Mouse (Mus musculus): ENCODE measurements around the gene Cnot2. TPM values are rescaled to one million over a fixed set of nuclear protein-coding genes. Genes with fewer than 3 reads are reported as not detected.

The Cnot2 gene
- total RNA-seq, 2 experiments from 2014 or later = 68.3 to 76.9 TPM

DNA sequence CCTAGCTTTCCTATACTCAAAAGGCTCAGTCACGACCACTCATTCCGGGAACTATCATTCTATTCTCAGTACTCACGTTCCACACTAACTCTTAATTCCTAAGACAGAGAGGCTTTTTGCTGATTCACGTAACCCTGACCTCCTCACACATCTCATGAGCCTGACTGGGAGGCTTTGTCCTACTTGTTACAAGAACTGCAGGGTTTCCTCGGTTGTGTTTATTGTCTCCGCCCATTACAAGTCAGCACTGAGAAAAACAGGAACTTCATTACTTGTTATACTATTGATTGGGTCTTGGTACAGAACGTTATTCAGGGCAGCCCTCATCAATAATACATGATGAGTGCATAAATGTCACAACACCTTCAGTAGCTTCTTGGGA lies 68.1 kb downstream of the Cnot2 start:
- H3K4me3 ChIP-seq = no peak overlapping the region
- DNase-seq (ENCODE audit: extremely low spot score in 1 of 2, low spot score in 2 of 2) = no peak
- intact Hi-C loops (cut with DNase I) = no loop called here
- no peak overlapping the region for H3K27ac ChIP-seq
- no peak for TF ChIP-seq CTCF (IDR thresholded peaks at IDR 0.05)

DNA sequence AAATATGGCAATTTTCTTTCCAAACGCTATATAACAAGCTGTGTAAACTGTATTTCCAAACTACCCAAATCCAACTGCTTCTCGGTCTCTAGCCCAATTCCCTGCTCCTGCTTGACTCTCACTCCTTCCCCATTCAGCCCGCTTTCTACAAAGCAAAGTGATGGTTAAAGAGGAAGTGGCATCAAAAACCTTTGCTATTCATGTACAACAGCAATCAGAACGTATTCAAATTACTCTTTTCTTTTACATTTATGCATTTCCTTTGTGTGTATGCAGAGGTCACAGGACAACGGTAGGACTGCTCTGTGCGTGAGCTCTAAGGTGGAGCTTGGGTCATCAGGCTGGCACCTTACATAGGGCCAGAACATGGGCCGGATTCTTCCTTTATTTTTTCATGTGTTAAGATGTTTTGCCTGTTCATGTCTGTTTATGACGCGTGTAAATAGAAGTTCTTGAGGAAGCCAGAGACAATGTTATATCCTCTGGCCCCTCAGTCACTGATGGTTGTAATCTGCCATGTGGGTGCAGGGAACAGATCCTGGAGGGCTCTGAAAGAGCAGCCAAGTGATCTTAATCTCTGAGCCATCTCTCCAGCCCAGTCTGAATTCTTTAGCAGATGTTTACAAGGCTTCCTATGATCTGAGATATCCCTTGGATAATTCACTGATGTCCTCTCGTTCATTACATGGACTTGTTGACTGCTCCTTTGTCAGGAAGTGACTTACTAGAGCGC lies 68.6 kb downstream of the Cnot2 start:
- Histone ChIP-seq H3K4me3 (no peak overlapping the region), H3K27ac (no peak overlapping the region)
- no peak for DNase-seq (ENCODE audit: extremely low spot score in 1 of 2, low spot score in 2 of 2)
- intact Hi-C loops (cut with DNase I) = no loop called here
- no peak for TF ChIP-seq CTCF (IDR thresholded peaks at IDR 0.05)

DNA sequence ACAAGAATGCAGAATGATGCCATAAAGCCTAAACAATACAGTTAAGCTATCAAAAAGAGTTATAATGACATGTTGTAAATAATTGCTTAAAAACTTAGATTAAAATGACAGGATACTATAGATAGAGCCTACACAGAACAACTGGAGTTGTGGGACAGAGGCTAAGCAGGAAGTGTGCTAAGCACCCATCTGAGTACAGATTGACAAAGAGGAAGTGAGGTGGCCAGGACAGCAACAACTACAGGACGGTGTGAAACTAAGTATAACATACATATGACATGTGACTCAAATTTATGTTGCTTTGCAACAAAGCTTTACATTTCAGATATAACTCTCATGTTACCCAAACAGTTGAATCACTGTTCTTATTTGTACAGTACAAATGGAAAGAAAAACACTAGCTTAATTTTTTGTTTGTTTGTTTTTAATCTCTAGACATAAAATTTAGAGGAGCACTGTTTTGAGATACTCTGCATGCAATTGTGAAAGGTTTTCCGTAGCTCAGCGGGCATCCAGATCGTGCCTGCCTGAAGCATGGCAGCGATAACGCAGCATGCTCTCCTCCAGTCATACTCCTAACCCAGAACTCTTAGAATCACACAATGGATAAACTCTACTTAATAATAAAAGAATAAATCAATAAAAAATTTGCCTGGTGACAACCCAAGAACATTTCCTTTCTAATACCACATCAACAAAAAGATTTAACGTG lies 75.9 kb downstream of the Cnot2 start:
- Histone ChIP-seq H3K4me3 (no peak overlapping the region), H3K27ac (no peak overlapping the region)
- intact Hi-C loops (cut with DNase I) = no loop called here
- TF ChIP-seq CTCF (IDR thresholded peaks at IDR 0.05) = no peak
- no peak for DNase-seq (ENCODE audit: extremely low spot score in 1 of 2, low spot score in 2 of 2)

DNA sequence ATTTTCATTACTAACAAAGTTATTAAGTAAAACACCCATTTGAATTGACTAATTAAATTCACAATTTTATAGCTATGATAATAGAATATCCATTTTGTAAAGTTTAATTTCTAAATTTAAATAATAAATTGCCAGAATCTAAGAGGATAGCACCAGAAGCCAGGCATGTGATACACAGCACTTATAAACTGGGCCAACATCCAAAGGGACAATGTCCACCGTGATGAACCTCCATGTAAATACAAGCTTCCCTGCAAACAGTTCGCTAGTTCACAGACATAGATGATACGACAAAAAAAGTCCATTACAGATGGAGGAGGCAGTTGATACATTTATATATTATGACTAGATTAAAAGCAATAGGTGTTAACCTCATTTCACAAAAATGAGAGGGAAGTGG lies 88.5 kb downstream of the Cnot2 start:
- intact Hi-C loops (cut with DNase I) = no loop called here
- DNase-seq (ENCODE audit: extremely low spot score in 1 of 2, low spot score in 2 of 2) = no peak
- TF ChIP-seq CTCF (IDR thresholded peaks at IDR 0.05) = no peak
- Histone ChIP-seq H3K4me3 (no peak overlapping the region), H3K27ac (no peak overlapping the region)

DNA sequence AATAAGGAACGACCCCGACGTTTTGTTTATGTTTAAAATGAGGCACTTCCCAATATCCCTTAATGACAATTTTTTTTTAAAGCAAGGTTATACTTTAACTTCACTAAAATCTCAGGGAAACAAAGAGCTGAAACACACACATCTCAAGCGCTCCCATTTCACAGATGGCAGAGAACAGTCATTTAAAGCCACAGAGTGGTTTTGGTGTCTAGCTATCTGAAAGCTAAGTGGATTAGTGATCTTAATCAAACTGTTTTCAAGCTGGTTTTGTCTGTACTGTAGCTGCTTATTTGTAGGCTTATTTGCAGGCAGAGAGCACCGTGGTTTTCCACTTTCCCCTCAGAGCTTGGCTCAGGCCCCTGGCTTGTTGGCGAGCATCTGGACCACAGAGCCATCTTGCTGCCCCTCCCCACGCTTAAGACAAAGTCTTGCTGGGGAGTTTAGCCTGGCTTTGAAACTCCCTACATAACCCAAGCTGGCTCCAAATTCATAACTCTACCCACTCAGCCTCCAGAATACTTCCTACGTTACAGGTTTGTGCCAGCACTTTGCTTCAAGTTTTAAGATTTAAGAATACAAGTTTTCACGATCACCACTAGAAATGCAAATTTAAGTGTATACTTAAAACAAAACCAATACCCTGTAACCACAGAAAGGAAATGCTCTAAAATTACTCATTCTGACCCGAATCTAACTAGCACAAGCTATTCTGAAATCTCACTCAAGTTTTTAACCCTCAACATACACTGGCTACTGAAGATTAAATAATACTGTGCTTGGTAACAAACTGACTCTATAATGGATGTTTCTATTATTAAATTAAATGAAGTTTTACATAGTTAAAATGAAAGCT lies 94.2 kb downstream of the Cnot2 start:
- no peak for TF ChIP-seq CTCF (IDR thresholded peaks at IDR 0.05)
- DNase-seq (ENCODE audit: extremely low spot score in 1 of 2, low spot score in 2 of 2) = peak in 1 of 2 experiments; percentile 36
- intact Hi-C loops (cut with DNase I) = loop anchor here (5.0 kb wide), 2 partner anchors 95 to 360 kb away; partner anchors contain the start of gene Cnot2
- H3K27ac ChIP-seq = no peak overlapping the region
- no peak overlapping the region for H3K4me3 ChIP-seq

DNA sequence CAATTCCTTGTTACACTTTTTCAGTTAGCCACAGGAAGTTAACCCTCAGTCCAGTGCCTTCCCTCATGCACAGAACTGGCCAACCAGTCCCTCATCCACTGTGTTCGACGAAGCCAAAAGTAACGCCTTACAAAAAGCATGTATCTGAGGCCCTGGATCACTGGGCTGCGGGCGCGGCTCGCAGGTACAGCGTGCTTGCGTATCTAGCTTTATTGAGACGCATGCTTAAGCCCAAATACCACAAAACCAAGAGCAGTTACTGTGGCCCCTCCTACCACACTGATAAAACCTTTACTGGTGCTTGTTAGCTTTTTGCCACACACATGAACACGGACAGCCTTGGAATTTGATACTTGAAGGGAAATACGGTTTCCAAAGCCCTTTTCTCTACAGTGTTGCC lies 99.4 kb downstream of the Cnot2 start:
- DNase-seq (ENCODE audit: extremely low spot score in 1 of 2, low spot score in 2 of 2) = no peak
- no peak overlapping the region for H3K27ac ChIP-seq
- TF ChIP-seq CTCF (IDR thresholded peaks at IDR 0.05) = no peak
- intact Hi-C loops (cut with DNase I) = no loop called here
- no peak overlapping the region for H3K4me3 ChIP-seq

DNA sequence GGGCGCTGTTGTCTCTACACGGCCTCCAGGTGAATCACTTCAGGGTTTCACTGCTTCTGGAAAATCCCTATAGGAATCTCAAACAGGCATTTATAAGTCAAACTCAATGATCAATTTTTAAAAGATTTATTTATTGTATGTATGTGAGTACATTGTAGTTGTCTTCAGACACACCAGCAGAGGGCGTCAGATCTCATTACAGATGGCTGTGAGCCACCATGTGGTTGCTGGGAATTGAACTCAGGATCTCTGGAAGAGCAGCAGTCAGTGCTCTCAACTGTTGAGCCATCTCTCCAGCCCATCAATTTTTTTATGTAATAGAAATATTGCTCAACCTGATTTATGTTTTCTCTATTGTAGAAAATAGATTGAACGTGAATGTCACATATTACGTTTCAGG lies 100.3 kb downstream of the Cnot2 start:
- no peak for DNase-seq (ENCODE audit: extremely low spot score in 1 of 2, low spot score in 2 of 2)
- TF ChIP-seq CTCF (IDR thresholded peaks at IDR 0.05) = peak; percentile 33
- Histone ChIP-seq H3K27ac (no peak overlapping the region), H3K4me3 (no peak overlapping the region)
- intact Hi-C loops (cut with DNase I) = no loop called here

DNA sequence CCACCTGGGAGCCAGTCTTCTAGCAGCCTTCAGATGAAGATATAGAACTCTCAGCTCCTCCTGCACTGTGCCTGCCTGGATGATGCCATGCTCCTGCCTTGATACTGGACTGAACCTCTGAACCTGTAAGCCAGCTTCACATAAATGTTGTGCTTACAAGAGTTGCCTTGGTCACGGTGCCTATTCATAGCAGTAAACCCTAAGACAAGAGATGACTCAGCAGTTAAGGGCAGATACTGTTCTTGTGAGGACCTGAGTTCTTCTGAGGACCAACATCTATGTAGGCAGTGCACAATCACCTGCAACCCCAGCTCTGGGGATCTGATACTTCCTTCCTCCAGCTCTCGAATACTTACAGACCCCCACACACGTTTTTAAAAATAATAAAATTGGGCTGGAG lies 104.8 kb downstream of the Cnot2 start:
- no peak overlapping the region for H3K27ac ChIP-seq

DNA sequence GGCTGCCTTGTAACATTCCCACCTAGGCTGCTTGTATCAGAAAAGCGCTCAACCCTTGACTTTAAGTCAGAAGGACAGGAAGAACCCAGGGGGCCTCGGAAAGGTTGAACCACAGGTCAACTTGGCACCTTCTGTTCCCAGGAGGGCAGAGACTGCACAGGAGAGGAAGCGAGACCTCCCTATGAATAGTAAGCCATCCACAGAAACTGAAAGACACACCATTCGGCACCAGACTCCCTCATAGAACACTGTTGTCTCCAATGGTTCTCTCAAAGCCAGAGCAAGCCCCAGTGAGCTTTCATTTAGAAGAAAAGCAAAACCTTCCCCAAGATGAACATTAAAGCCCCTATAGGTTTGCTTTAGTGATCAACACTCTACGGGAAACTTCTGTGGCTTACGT lies 105.6 kb downstream of the Cnot2 start:
- H3K27ac ChIP-seq = no peak overlapping the region
- DNase-seq (ENCODE audit: extremely low spot score in 1 of 2, low spot score in 2 of 2) = no peak
- no peak for TF ChIP-seq CTCF (IDR thresholded peaks at IDR 0.05)
- intact Hi-C loops (cut with DNase I) = loop anchor here (2.0 kb wide), 1 partner anchor 145 kb away; no protein-coding TSS in a partner anchor
- peak overlapping the region; percentile 58; the same call in 1 of the 2 replicates for H3K4me3 ChIP-seq

More for the DNA sequence above, 104.8 kb downstream of the Cnot2 start:
- intact Hi-C loops (cut with DNase I) = no loop called here
- TF ChIP-seq CTCF (IDR thresholded peaks at IDR 0.05) = no peak
- DNase-seq (ENCODE audit: extremely low spot score in 1 of 2, low spot score in 2 of 2) = no peak
- no peak overlapping the region for H3K4me3 ChIP-seq

DNA sequence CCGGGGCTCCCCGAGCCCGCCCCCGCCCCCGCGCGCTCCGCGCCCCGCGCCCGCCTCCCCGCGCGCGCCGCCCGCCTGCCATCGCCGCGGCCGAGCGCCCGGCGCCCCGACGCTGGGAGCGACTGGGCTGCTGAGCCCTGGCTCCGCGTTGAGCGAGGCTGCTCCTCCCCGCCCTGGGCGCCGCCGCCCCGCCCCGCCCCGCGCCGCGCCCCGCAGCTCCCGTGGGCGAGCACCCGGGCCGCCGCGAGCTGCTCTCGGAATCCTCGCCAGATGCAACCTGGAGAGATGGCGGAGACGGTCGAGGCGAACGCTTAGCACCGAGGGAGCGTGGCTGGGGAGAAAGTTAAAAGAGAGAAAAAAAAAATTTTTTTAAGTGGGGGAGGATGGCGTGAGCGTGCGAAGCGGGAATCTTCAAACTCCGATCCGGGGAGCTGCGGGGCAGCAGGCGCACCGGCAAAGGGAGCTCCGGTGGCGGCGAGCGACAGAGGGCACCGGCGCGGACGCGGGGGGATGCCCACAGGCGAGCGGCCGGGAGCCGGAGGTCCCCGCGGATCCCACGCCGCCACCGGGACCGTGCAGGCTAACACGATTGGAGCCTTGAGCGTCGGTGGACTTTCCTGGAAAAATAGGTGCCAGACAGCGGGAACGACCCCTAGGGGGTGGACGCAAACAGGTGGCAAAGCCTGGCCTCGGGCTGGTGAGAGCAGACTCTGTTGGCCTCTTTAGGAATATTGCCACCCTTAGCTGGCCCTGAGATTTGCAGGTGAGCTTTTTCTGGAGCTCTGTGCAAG lies 107.4 kb downstream of the Cnot2 start, which contains the start of gene Kcnmb4:
Gene Kcnmb4, minus strand, starts transcription at position 120 of the 791 bp plus-strand sequence.
- peak within 1 kb of the TSS; percentile 71 for H3K4me3 ChIP-seq
- intact Hi-C loops (cut with DNase I) = loop anchor here (1.0 to 2.0 kb wide), 2 partner anchors 46 to 143 kb away; no protein-coding TSS in a partner anchor
- peak within 1 kb of the TSS; percentile 89 for H3K27ac ChIP-seq
- TF ChIP-seq CTCF (IDR thresholded peaks at IDR 0.05) = no peak; the same call in 1 of the 2 replicates
- peak; percentile 68 to 71 for DNase-seq (ENCODE audit: extremely low spot score in 1 of 2, low spot score in 2 of 2)

Measured in left cerebral cortex, adult 2 months (tissue).